Mouse (Mus musculus) thymus, postnatal 0 days (tissue): ENCODE data around the gene Capzb. TPM values are rescaled to one million over a fixed set of nuclear protein-coding genes. Genes with fewer than 3 reads are reported as not detected.

Experiments
- DNase-seq: peaks from one replicate; pipeline ENCODE4 v3.0.0-alpha.2; 2015; ENCODE audit warnings: low spot score
- polyA plus RNA-seq: library from polyadenylated mRNA; unstranded; fragments of >200 nt; fragmentation: Nextera tagmentation; extraction: Ambion mirVana; gene quantifications from 2 replicates; pipeline ENCODE4 v1.2.1, GENCODE M21; 2015

Gene Capzb
- 415 and 425 TPM in 2 replicates for polyA plus RNA-seq

GRCm38 (mm10) chr4:139192499-139193175 lies at the start of gene Capzb:
TSS of gene Capzb (plus strand) at chr4:139192899.
- peak; percentile 97 for DNase-seq

GRCm38 (mm10) chr4:139142985-139143384 lies 49.7 kb upstream of the Capzb start:
- DNase-seq, result no peak

GRCm38 (mm10) chr4:139144577-139144976 lies 48.1 kb upstream of the Capzb start:
- no peak for DNase-seq

GRCm38 (mm10) chr4:139145156-139145555 lies 47.5 kb upstream of the Capzb start:
- DNase-seq, result no peak

GRCm38 (mm10) chr4:139146760-139147159 lies 45.9 kb upstream of the Capzb start:
- no peak for DNase-seq

- DNase-seq, result no peak
Measured at GRCm38 (mm10) chr4:139151370-139151769, 41.3 kb upstream of the Capzb start.

- no peak for DNase-seq
Measured at GRCm38 (mm10) chr4:139154576-139155307, 38.0 kb upstream of the Capzb start.

- no peak for DNase-seq
Measured at GRCm38 (mm10) chr4:139156538-139156937, 36.2 kb upstream of the Capzb start.

- DNase-seq, result no peak
Measured at GRCm38 (mm10) chr4:139158350-139158749, 34.3 kb upstream of the Capzb start.

- DNase-seq, result no peak
Measured at GRCm38 (mm10) chr4:139161076-139161475, 31.6 kb upstream of the Capzb start.

- DNase-seq, result no peak
Measured at GRCm38 (mm10) chr4:139164082-139164481, 28.6 kb upstream of the Capzb start.

- no peak for DNase-seq
Measured at GRCm38 (mm10) chr4:139165259-139165658, 27.4 kb upstream of the Capzb start.

GRCm38 (mm10) chr4:139166244-139166643 lies 26.5 kb upstream of the Capzb start:
- DNase-seq, result no peak

- no peak for DNase-seq
Measured at GRCm38 (mm10) chr4:139167107-139167506, 25.6 kb upstream of the Capzb start.

GRCm38 (mm10) chr4:139168985-139169747 lies 23.5 kb upstream of the Capzb start:
- peak; percentile 40 for DNase-seq

GRCm38 (mm10) chr4:139169748-139170279 lies 22.9 kb upstream of the Capzb start:
- DNase-seq, result no peak

- DNase-seq, result no peak
Measured at GRCm38 (mm10) chr4:139175061-139175971, 17.4 kb upstream of the Capzb start.

- no peak for DNase-seq
Measured at GRCm38 (mm10) chr4:139176023-139176422, 16.7 kb upstream of the Capzb start.

GRCm38 (mm10) chr4:139177921-139178320 lies 14.8 kb upstream of the Capzb start:
- no peak for DNase-seq

GRCm38 (mm10) chr4:139178377-139178776 lies 14.3 kb upstream of the Capzb start:
- DNase-seq, result no peak

- DNase-seq, result no peak
Measured at GRCm38 (mm10) chr4:139179218-139179617, 13.5 kb upstream of the Capzb start.
